Mouse (Mus musculus) myocyte (in vitro differentiated cells): ENCODE measurements around the gene Adcy1.

Experiments used
- MYOD1 ChIP-seq, 3 experiments: IDR thresholded peaks; one replicate each; pipeline ENCODE4 v1.6.1; 2011; ENCODE audit warnings: control low read depth in 2 of 3, low read depth in 2 of 3, mild to moderate bottlenecking in 2 of 3, moderate library complexity in 1 of 3; ENCODE audit not compliant: insufficient read length in 2 of 3, control insufficient read depth in 1 of 3
- TCF12 ChIP-seq: IDR thresholded peaks from one replicate; pipeline ENCODE4 v1.6.1; 2011; ENCODE audit warnings: mild to moderate bottlenecking, control low read depth; ENCODE audit not compliant: poor library complexity, insufficient read depth, severe bottlenecking
- USF1 ChIP-seq: IDR thresholded peaks from one replicate; pipeline ENCODE4 v1.6.1; 2011; ENCODE audit warnings: low read depth, mild to moderate bottlenecking, control low read depth, moderate library complexity

- TF ChIP-seq TCF12 (no peak), USF1 (no peak), MYOD1 (IDR thresholded peaks at IDR 0.05; ENCODE audit: control insufficient read depth in 1 of 3, insufficient read length in 2 of 3, low read depth in 2 of 3) (no peak)
Measured at GRCm38 (mm10) chr11:7101674-7102073, 38.4 kb downstream of the Adcy1 start.
